ENCODE assay signal across 9 mouse cellular contexts in genomic region chr16:90387161-90387671, GRCm38 (mm10). TPM values are rescaled to one million over a fixed set of nuclear protein-coding genes. Genes with fewer than 3 reads are reported as not detected.
DNase-seq lines count a peak whose midpoint lies in the region; ATAC-seq lines count a peak whose summit lies in the region.
"Had no signal": no experiment of that assay in that cellular context is flagged by ENCODE, and none has a peak within 500 bp of the region (broad histone marks: within the 10 kb centered on the region; RNA-seq: fewer than 3 reads in every experiment).

No protein-coding gene starts in this region.

- H3K36me3 ChIP-seq in forebrain, embryonic 12.5 days (replicated peaks): peaks cover 23% of the 10 kb centered on the region
- H3K36me3 ChIP-seq in liver, embryonic 16.5 days (ENCODE audit: control insufficient read depth, insufficient read depth): no peaks in the 10 kb centered on the region
- no peaks in the 10 kb centered on the region; the same call in 1 of the 2 replicates for H3K36me3 ChIP-seq in stomach, embryonic 15.5 days

- H3K27me3 ChIP-seq in forebrain, embryonic 12.5 days: peaks cover 16% of the 10 kb centered on the region; the same call in 1 of the 2 replicates
- H3K27me3 ChIP-seq in liver, embryonic 16.5 days (ENCODE audit: control insufficient read depth, insufficient read depth, low read depth, low read length): peaks cover 30% of the 10 kb centered on the region
- H3K27me3 ChIP-seq in stomach, embryonic 15.5 days (replicated peaks): no peaks in the 10 kb centered on the region; the same call in 1 of the 2 replicates

- H3K27ac ChIP-seq in forebrain, embryonic 12.5 days: peak overlapping the region; percentile 99
- H3K27ac ChIP-seq in liver, embryonic 16.5 days (ENCODE audit: low read length): peak overlapping the region; percentile 65; the same call in 1 of the 2 replicates
- peak overlapping the region; percentile 96; the same call in 1 of the 2 replicates for H3K27ac ChIP-seq in stomach, embryonic 15.5 days

- WGBS in forebrain, embryonic 12.5 days: 1% methylated on average over 12 of the region's 12 CpGs
- WGBS in liver, embryonic 16.5 days (ENCODE audit: insufficient replicate concordance): 6% methylated on average over 12 of the region's 12 CpGs
- WGBS in stomach, embryonic 15.5 days: 8% methylated on average over 12 of the region's 12 CpGs

- ATAC-seq in forebrain, embryonic 12.5 days (ENCODE audit: low FRiP score): no peak
- no peak for ATAC-seq in liver, embryonic 16.5 days (ENCODE audit: low read depth)
- ATAC-seq in stomach, embryonic 15.5 days (ENCODE audit: insufficient read depth, low FRiP score, low read depth): no peak
- no peak for ATAC-seq in erythroid progenitor cell, adult 5-6 weeks (replicated peaks; ENCODE audit: low FRiP score, poor library complexity, severe bottlenecking)

- H3K9ac ChIP-seq in forebrain, embryonic 12.5 days: peak overlapping the region; percentile 96
- peak overlapping the region; percentile 51; the same call in 1 of the 2 replicates for H3K9ac ChIP-seq in liver, embryonic 16.5 days (ENCODE audit: low read depth, low read length)
- peak overlapping the region; percentile 81 for H3K9ac ChIP-seq in stomach, embryonic 15.5 days

- peak; percentile 87 for DNase-seq in heart, adult 11 months
- no peak for DNase-seq in heart, adult 9 months (ENCODE audit: low spot score in 2 of 2)
- peak; percentile 35 for DNase-seq in brain, adult 2 months (ENCODE audit: low read depth, low spot score)
- peak; percentile 61 for DNase-seq in kidney, adult 11 months

- H3K9me3 ChIP-seq in forebrain, embryonic 12.5 days: peaks cover 6% of the 10 kb centered on the region; the same call in 1 of the 2 replicates
- no peaks in the 10 kb centered on the region for H3K9me3 ChIP-seq in liver, embryonic 16.5 days (replicated peaks; ENCODE audit: control insufficient read depth, low read length)
- H3K9me3 ChIP-seq in stomach, embryonic 15.5 days: no peaks in the 10 kb centered on the region

- H3K4me1 ChIP-seq in forebrain, embryonic 12.5 days: peaks cover 40% of the 10 kb centered on the region
- H3K4me1 ChIP-seq in liver, embryonic 16.5 days (ENCODE audit: control insufficient read depth, low read depth, low read length): no peaks in the 10 kb centered on the region
- H3K4me1 ChIP-seq in stomach, embryonic 15.5 days: peaks cover 27% of the 10 kb centered on the region

- H3K4me3 ChIP-seq in forebrain, embryonic 12.5 days (replicated peaks): peak overlapping the region; percentile 89
- H3K4me3 ChIP-seq in liver, embryonic 16.5 days (ENCODE audit: low read depth, low read length): peak overlapping the region; percentile 61
- H3K4me3 ChIP-seq in stomach, embryonic 15.5 days (replicated peaks): peak overlapping the region; percentile 68

- H3K4me2 ChIP-seq in forebrain, embryonic 12.5 days: peak overlapping the region; percentile 74
- H3K4me2 ChIP-seq in liver, embryonic 16.5 days (ENCODE audit: low read depth, low read length): peak overlapping the region; percentile 54
- H3K4me2 ChIP-seq in stomach, embryonic 15.5 days: peak overlapping the region; percentile 94

RNA-seq across cellular contexts. Expression of gene Hunk, which starts 1.4 kb away (rescaled TPM):
- polyA plus RNA-seq in forebrain, embryonic 12.5 days (2016; fragmentation: Nextera tagmentation; extraction: Ambion mirVana): 16.6 and 17.9 TPM in 2 replicates
- polyA plus RNA-seq in liver, embryonic 16.5 days (2015; fragmentation: Nextera tagmentation; extraction: Ambion mirVana): 1.3 TPM in 2 replicates
- 6.7 and 7.1 TPM in 2 replicates for polyA plus RNA-seq in stomach, embryonic 15.5 days (2015; fragmentation: Nextera tagmentation; extraction: Ambion mirVana)
- total RNA-seq in erythroid progenitor cell, adult 5-6 weeks (2015; ENCODE audit: low replicate concordance): not detected in 2 replicates
- not detected in 2 replicates for total RNA-seq in erythroid progenitor cell, adult 5-6 weeks (2017; ENCODE audit: low replicate concordance)
- total RNA-seq: CH12.LX had no signal

Comparison
In these comparisons a context has a peak if more than half of its experiments do, and no peak if none do; other contexts are left out.
1. DNase-seq: peak in heart, adult 11 months (single experiment), brain, adult 2 months (single experiment) and kidney, adult 11 months (single experiment); none in heart, adult 9 months (0 of 2).
2. Peak in every context shown above with its lines, with median percentiles within 50 percentile points of each other: H3K27ac ChIP-seq, H3K4me2 ChIP-seq, H3K4me3 ChIP-seq and H3K9ac ChIP-seq.